Mouse (Mus musculus) liver, adult (tissue): Measurements from ENCODE around the gene Ophn1.

ENCODE experiments used
- GATA4 ChIP-seq: IDR thresholded peaks from 2 replicates; pipeline ENCODE4 v1.6.1; 2014; ENCODE audit warnings: mild to moderate bottlenecking, low read length; ENCODE audit not compliant: insufficient replicate concordance

The Ophn1 gene

DNA sequence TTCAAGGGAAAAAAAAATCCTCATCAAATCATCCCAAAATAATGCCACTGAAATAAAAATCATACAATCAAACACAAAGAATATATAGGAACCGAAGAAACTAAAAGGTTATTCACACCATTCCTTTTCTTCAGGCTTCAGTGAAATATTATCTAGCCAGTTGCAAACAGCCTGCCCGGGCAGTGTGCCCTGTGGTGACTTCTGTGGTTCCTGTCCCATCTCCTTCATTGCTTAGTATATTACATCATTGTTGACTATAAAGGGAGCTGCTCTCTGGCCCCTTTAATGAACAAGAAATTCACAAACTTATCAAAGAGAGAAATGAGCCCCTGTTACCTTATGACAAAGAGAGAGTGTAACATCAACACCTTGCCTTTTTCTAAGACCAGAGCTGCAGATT lies 21.1 kb downstream of the Ophn1 start:
- no peak for TF ChIP-seq GATA4

GRCm38 (mm10) chrX:98869165-98869564 lies 21.7 kb downstream of the Ophn1 start:
- no peak for TF ChIP-seq GATA4

GRCm38 (mm10) chrX:98860167-98860566 lies 30.7 kb downstream of the Ophn1 start:
- TF ChIP-seq GATA4, result no peak

DNA sequence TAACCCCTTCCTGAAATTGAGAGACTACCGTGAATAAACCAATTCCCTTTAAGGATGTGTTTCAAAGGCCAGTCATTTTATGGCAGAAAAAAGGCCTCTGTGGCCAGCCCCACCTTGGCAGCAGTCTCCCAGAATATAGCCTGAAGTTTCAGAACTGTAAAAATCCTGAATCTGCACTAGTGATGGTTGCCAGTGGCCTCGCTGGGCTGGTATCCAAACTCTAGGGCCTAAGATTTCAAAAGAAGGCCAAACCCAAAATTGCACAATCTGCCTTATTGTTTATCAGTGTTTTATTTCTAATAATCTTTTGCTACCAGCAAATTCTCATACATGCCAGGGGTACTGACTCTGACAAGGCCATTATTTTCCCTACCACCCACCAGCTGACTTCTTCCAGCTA lies 34.8 kb downstream of the Ophn1 start:
- no peak for TF ChIP-seq GATA4

- no peak for TF ChIP-seq GATA4
Measured at GRCm38 (mm10) chrX:98850869-98851268, 40.0 kb downstream of the Ophn1 start.

- TF ChIP-seq GATA4, result no peak
Measured at GRCm38 (mm10) chrX:98841606-98842005, 49.2 kb downstream of the Ophn1 start.

DNA sequence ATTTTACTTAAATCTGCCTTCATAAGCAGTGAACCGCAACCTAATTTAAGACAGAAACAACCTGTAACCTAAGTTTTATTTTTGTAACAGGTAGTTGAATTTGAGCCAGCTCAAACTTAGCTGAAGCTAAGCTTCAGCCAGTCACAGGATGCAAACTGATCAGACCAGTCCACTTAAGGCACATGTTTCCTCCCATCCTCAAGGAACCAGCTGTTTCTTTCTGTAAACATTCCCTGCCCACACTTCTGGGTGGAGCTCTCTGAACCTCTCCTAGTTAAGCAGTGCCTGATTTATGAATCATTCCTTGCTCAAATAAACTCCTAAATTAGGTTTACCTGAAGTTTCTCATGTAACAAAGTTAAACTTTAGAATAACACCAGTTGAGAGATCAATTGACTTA lies 54.8 kb downstream of the Ophn1 start:
- no peak for TF ChIP-seq GATA4

GRCm38 (mm10) chrX:98803813-98804212 lies 87.0 kb downstream of the Ophn1 start:
- TF ChIP-seq GATA4, result no peak

GRCm38 (mm10) chrX:98774247-98774950 lies 116.4 kb downstream of the Ophn1 start:
- no peak for TF ChIP-seq GATA4

GRCm38 (mm10) chrX:98755089-98755488 lies 135.7 kb downstream of the Ophn1 start:
- no peak for TF ChIP-seq GATA4

- TF ChIP-seq GATA4, result no peak
Measured at GRCm38 (mm10) chrX:98751279-98751817, 139.5 kb downstream of the Ophn1 start.

GRCm38 (mm10) chrX:98736758-98737157 lies 154.1 kb downstream of the Ophn1 start:
- no peak for TF ChIP-seq GATA4

- TF ChIP-seq GATA4, result no peak
Measured at GRCm38 (mm10) chrX:98722991-98723390, 167.8 kb downstream of the Ophn1 start.

DNA sequence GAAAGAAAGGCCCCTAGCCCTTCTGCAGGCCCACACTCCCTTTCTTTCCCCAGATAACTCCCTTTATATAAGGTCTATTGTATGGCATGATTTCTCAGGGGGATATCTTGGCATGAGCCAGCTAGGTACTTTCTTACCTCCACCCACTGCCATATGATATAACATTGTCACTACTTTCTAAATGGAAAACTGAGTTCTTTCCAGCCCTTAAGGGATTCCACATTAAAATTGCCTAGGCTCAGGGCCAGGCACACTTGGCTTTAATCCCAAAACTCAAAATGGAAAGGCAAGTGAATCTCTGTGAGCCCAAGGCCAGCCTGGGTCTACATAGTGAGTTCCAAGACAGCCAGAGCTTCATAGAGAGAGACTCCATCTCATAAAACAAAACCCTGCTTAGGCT lies 183.1 kb downstream of the Ophn1 start:
- TF ChIP-seq GATA4, result no peak

GRCm38 (mm10) chrX:98701635-98702034 lies 189.2 kb downstream of the Ophn1 start:
- no peak for TF ChIP-seq GATA4

- no peak for TF ChIP-seq GATA4
Measured at GRCm38 (mm10) chrX:98682603-98683002, 208.2 kb downstream of the Ophn1 start.

- TF ChIP-seq GATA4, result no peak
Measured at GRCm38 (mm10) chrX:98681281-98681680, 209.5 kb downstream of the Ophn1 start.
